Mouse (Mus musculus) layer of hippocampus, adult 18-20 months (tissue): ENCODE results near the gene Cttnbp2. TPM values are rescaled to one million over a fixed set of nuclear protein-coding genes. Genes with fewer than 3 reads are reported as not detected.

Experiments
- DNase-seq, 2 experiments: peaks; one replicate each; pipeline ENCODE4 v3.0.0; 2022; ENCODE audit warnings: low spot score in 2 of 2
- long read RNA-seq: library from polyadenylated mRNA; stranded (forward); transcript quantifications from one replicate; pipeline ENCODE4 v2.0.0, GENCODE M21; 2021
- total RNA-seq, 2 experiments: library from RNA; stranded (reverse); gene quantifications; 2 replicates each; pipeline ENCODE4 v1.2.3; 2021

Cttnbp2 gene
- 100 to 1,000 TPM; 253 to 290 TPM for total RNA-seq
- long read RNA-seq, full-length matches to known transcripts: 95 of 161 reads
- long read RNA-seq, partial matches to known transcripts: 30 of 161 reads
- long read RNA-seq, other reads (novel, unspliced or antisense): 36 of 161 reads

DNA sequence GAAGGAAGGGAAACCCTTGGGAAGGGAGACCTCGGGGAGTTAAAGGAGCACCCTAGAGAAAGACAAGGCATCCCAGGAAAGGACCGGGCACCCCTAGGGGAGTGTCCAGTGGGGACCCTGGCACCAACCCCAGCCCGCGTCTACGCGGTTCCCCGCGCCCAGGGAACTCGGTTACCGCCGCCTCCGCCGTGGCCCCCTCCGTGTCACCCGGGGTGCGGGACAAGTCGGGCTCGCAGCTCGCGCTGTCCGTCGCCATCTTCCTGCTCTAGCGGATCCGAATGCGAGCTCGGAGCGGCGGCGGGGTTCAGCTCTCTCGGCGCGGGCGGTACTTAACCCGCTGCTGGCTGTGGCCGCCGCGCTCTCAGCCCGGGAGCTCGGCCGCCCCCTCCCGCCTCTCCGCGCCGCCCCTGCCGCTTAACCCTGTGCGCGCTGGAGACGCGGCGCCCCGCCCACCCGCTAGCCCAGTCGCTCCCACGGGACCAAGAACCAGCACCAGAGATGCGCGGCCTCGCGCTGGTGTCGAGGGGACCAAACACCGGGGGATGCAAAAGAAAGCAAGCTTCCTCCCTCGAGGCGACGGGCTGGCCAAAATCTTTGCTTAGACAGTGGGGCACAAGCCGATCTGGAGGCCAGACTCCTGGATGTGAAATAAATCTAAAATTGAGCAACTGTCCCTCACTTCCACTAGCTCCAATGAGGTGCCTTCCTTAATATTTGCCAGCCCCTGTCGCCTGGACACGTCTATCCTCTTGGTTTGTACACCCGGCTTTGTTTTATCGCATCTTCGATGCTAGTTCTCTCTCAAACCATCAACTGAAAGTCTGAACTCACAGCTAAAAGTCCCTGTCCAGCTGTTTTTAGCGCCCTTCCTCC, at the start of gene Cttnbp2:
Gene Cttnbp2, minus strand, starts transcription at position 364 of the 873 bp plus-strand sequence.
- peak; percentile 78 to 86 for DNase-seq

DNA sequence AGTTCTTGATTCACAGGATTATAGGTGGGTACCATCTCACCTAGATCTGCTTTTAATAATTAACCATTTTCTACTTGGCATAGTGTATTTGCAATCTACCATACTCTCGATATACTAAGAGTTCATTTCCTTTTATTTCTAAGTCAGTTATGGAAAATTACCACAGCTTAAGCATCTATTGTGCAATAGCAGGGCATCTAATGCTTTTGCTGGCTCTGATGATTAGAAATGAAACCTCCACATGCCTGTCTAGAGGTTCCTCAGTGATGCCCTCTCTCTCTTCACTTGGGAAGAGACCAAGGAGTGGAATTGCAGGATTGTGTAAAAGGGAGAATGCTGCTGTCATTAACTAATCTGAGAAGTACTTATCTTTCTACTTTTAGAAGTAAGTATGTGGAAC, 44.4 kb upstream of the Cttnbp2 start:
- no peak for DNase-seq

DNA sequence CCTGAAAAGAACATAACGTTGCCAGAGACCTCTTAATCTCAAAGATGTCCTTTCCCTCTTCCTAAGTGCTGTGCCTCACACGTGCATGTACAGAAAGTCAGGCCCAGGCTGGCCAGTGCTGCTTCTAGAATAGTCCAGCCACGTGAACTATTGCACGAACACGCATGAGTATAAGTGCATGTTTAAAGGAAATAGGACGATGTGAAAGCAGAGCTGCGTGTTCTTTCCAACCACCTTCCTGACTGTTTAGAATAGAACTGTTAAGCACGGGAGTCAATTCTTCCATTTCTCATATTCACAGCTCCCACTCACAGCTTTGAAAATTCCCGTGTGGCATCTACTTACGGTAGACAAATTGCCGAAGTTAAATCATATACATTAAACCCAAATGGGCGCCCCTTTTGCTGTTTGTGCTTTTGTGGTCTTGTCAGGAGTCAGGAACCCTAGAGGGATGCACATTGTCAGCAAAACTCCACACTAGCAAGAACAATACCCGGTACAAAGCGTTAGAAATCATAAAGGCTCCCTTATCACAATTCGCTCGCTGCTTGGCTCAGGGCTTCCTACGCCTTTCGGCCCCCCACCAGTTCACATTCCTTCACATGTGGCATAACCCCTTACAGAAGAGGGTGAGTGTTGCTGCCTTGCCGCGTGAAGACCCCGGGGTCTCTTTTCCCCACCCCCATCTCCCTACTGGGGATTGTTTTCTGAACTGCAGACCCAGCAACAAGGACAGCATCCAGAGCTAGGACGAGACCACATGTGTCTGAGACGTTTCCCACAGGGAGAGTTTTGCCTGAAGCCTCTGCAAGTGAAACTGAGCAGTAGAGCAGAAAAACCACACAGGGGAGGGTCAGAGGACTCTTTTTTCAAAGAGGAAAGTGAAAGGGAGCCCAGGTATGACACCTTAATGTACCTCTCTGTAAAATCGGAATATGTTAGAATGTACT, 33.1 kb upstream of the Cttnbp2 start:
- peak in 1 of 2 experiments; percentile 26 for DNase-seq

DNA sequence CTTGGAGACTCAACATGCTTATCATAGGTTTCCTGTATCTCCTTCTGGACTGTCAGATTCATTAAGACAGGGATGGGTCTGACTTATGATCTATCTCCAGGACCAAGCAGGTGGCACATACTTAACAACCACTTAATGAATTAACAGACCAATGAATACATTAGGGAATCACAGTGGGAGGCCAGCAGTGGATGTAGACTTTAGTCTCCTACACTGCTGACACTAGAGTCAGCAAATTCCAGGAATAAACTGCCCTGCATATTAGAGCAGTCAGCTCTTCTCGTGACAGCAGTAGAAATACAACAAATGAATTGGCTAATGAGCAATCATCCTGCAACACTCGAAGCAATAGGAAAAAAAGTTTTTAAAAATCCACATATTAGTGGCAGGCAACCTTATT, 29.2 kb upstream of the Cttnbp2 start:
- DNase-seq: no peak

DNA sequence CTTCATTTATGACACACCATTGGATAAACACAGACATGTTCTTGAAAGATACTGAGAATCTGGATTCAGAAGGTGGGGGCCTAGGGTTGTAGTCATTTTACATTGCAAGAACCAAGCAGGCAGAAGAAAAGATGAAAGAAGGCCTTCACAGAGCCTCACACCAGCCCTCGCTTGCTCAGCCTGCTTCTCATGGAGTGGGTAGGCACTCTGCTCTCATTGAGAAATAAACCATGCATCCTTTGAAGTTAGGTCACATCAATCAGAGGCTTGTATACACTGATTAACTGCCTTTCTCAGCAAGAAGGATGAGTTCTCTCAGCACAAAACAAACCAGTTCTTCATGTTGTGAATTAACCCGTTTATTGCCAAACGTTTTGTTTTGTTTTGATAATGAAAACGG, 25.8 kb upstream of the Cttnbp2 start:
- no peak for DNase-seq

DNA sequence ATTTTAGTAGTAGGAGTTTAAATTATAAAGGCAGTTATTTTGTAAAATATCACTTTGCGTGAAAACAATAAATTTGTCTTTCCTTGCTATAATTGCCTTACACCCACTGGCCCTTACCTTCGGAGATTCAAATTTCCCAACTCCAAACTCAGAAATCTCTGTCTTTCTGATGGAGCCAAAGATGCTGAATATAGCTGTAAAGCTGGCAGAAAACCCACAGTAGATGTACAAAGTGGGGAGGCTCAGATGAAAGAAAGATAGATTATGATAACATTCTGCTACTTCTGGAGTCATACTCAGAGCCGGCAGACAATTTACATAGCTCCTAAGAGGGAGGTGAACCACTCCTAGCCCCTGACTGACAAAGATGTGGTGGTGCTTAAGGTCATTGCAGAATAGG, 15.8 kb upstream of the Cttnbp2 start:
- DNase-seq: no peak

DNA sequence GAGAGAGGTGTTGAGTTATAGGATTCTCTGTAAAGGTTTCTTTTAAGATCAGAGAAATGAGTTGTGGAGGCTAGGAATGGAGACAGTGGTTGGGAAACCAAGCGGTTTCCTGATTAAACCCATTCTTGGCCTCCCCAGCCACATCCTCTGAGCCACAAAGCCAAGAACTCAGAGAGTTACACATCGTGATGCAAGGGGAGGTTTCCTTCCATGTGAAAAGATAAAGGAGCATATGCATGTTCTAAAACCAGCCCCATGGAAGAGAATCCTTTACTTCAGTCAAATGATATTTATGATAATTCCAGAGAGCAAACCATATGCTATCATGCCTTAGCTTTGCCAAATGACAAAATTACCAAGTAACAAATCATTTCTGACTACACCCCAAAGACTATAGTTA, 3.0 kb upstream of the Cttnbp2 start:
- no peak for DNase-seq

DNA sequence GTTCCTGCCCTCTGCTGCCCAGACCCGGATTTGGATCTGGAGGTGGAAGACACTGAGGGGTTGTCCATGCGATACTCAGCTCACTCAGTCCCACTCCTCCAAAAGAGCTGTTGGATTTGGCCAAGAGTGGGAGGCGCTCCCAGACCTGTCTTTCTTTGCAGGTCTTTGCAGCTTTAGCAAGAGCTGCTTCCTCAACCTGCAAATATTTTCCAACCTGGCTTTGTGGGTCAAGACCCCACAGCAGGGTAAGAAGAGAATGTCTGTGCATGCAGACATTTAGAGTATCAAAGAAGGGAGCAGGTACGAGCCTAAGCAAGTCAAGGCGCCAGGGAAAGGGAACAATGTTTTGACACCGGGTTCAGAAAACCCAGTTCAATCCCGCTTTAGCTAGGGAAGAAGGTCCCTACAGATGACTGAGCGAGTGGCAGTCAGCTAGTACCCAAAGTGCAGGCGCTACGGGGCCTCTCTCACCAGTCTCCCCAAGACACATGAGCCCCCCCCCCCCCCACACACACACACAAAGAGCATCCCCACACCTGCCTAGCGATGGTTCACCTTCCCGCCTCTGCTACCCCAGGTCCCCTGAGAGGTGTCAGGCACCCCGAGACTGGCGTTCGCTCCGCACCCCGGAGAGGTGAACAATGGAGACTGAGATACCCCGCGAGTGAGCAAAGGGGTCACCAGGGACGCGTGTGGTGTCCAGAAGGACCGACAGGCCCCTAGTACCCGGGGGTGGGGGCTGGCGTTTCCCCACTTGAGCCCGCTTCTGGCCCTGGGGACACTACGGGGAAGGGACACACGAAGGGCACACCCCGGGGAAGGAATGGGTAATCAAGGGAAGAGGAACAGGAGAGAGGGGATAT, 801 bp downstream of the Cttnbp2 start:
- DNase-seq: peak; percentile 31 to 53

DNA sequence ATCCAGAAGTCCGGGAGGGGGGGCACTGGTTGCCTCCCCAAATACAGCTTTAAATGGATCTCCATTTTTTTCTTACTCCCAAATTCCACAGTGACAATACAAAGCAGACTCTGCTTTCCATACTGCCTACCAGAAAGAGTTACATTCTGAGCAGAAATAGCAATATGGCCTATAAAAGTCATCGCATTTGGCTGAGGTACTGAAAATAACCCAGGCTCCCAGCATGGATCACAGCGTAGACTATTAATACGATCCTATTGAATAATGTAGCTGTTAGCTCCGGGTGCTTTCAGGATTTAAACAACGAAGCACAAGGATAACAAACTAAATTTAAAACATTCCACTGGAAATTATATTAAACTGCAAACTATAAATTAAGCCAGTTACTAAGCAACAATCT, 2.8 kb downstream of the Cttnbp2 start:
- DNase-seq: no peak

DNA sequence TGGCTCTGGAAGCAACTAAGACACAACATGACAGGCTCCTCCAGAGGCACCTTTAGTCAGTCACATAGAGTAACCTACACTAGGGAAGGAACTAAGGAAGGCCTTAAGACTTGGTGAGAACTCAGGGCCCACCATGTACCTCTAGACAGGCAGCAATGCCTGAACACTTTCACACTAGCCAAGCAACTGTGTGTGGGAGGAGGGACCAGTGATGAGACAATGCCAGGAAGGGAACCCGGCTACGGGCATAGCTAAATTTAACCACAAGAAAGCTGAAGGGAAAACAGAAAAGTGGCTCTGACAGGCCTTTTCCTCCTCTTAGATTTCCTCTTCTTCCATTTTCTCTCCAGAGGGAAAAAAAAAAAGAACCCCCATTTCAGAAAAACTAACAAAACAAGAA, 6.6 kb downstream of the Cttnbp2 start:
- DNase-seq: no peak

DNA sequence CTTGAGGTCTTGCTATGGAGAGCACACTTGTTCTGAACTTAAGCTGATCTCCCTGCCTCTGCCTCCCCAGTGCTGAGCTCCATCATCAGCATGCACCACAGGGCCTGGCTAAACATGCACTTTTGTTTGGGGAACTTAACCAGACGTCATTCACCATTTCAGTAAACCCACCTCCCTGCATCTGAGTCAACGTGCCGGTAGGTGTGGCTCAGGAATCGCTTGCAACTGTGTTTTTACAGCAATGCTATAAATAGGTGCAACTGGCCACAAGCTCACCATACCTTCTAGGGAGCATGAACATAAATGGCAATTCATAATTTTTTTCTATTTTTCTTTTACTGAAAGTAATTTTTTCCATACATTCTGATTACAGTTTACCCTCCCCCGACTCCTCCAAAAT, 14.8 kb downstream of the Cttnbp2 start:
- no peak for DNase-seq

DNA sequence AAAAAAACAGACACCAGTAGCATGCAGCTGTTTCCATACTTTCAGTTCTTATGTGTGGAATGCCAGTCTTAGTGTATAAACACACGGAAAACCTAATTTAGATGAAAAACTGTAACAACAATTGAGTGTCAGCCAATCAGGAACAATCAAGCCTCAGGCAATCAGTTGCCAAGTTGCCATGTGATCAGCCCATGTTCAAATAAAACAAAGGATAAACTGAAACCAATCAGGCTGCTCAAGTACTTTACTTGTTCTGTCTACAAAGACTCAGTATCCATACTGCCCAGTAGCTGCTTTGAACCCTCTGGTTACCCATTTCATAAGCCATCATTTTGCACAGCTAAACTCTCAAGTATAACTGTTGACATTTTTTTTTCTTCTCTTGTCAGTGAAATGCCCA, 21.7 kb downstream of the Cttnbp2 start:
- DNase-seq: no peak

DNA sequence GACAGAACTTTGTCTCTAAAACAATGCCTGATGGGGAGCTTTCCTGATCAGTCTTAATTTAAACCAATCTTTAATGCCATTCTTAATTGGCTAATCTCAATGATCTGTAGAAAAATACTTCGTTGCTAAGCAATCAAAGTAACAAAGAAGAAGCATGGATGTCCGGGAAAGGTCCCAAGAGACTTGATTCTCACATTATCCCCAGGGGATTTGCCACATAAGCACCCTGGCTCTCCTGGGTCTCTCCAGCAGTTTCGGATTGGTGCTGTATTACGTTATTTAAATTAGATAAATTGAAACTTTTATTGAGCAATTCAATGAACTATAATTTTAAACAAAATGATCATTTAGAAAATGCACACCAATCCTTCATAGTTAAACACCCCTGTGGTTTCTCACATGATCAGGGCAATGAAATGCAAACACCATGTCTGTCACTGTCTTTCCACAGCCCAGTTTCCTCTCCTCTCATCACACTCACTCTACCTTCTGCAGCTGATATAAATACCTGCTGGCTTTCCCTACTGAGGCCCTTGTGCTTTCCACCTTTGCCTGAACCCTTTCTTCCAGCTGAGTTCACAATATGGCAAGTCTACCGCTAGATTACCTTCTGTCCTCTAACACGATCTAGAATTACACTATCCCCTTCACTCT, 22.3 kb downstream of the Cttnbp2 start:
- DNase-seq: no peak

DNA sequence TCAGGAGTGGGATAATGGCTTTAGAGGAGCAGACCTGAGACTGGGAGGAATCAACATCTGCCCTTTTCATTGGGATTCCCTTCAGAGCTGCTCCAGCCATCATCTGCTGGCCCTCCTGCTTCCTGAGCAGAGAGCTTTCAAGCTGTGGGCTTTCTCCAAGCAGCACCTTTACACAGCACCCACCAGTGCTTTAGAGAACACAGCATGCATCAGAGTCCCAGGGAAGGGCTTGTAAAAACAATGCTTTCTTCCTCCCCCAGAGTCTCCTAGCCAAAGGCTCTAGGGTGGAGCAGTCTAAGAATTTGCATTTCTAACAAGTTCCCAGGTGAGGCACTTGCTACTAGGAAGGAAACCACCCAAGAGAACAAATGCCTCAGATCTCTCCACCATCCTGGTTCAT, 29.6 kb downstream of the Cttnbp2 start:
- DNase-seq: no peak

DNA sequence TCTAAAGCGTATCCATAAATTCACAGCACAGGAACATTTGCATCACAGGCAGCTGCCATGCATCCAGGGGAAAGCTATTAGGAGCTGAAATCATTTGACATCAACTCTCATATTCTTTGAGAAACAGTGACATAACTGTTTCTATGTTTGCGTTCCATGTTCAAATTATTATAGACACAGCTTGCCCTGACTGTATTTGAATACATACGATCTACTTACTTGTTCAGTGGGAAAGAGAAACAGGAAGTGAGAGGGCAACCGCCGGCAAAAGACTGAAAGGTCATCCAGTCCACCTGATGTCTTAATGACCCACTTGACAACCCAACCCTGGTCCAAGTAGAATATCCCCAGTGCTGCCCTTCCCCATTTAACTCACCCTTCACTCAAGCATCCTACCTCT, 30.6 kb downstream of the Cttnbp2 start:
- no peak for DNase-seq

DNA sequence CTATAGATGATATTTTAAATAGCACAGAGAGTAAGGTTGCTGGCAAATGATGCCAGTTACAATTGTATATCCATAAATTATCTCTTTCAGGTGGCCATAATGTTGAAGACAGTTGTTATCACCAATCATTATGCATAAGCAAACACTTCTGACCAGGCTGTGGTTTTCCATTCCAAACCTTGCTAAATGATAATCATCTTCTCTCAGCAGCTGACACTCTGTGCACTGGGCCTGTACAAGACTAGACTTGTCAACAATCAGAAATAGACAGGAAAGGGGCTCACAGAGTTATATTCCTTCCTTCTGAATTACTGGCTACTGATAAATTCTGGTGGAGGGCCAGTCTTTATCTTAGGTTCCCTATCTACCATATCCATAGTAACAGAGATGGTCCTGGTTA, 32.1 kb downstream of the Cttnbp2 start:
- DNase-seq: no peak

DNA sequence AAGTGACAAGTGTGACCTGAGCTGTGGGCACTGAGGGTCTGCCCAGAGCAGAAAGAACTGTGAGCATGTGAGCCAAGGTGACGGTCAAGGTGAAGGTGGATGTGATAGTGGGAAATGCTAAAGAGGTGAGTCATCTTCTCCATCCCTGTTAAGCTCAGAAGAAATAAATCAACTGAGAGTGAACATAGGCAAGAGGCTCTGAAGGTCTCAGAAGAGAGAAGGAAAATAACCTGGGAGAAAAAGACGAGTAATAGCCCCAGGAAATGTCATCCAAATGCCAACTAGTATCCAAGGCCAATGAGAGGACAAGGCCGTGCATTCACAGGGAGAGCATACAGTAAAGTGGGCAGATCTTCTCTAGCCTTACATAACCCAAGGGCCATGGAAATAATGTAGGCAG, 32.9 kb downstream of the Cttnbp2 start:
- no peak for DNase-seq

DNA sequence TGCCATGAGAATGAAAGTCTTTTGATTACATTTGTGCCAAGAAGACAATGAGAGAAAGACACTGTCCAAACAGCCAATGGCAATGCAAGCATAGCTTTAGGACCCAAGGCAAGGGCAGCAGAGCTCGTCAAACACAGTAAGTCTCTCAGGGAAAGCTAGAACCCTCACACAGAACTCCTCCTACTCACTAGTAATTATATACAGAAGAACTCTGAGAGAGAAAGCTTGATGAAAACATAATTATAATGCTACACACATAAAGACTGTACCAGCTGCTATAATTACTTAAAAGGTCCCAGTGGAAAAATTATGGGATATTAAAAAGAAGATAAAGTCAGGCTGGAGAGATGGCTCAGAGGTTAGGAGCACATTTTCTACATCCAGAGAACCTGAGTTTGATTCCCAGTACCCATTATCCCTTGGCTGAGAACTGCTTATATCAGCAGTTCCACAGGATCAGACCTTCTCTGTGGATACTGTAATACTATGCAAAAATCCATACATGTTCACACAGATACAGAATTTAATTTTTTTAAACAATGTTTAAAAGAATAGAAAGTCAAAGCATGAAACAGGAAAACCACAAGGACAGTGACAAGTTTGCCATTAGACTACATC, 37.2 kb downstream of the Cttnbp2 start:
- no peak for DNase-seq

DNA sequence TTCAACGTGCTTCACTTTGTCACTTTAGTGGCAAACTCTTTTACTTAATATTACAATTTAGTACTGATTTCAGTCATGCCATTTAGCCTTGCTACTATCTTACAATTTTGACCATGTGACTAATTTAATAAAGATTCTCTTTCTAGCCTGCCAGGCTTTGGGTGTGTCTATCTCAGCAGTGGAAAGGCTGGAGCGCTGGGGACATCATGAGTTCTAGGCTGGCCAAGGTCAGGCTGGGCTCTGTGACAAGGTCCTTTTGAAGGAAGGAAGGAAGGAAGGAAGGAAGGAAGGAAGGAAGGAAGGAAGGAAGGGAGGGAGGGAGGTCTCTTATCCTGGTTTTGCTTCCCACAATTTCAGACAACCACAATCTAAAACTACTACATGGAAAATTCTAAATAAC, 39.7 kb downstream of the Cttnbp2 start:
- no peak for DNase-seq

DNA sequence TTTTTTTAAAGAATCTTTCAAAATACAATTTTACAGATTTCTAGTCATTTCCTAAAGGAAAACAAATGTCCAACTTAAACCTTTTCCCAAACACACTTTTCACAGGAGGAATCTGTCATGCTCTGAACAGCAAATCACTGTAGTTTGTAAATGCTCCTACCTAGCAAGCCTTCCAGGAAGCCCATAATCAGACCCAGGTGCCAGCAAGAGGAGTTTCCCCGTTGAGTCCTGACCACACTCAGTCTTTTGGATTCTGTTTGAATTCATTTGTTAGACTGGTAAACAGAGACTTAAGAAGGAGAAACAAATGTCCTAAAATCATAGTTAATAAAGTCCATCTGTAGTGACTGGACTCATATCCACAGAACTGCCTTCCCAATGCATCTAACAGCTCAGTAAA, 40.1 kb downstream of the Cttnbp2 start:
- no peak for DNase-seq
